Mouse (Mus musculus) forebrain, embryonic 12.5 days (tissue): ENCODE measurements around the gene Rhob. TPM values are rescaled to one million over a fixed set of nuclear protein-coding genes. Genes with fewer than 3 reads are reported as not detected.
"Not testable (repeated sequence)": the region's sequence is repeated elsewhere in the genome, so short reads cannot be mapped to it uniquely, and the experiment has no call there.

Experiments used
- ATAC-seq: fragments of 200-750 bp; cut with Nextera tagmentation; 2 replicates; pipeline ENCODE4 v1.8.0; 2017; ENCODE audit warnings: moderate TSS enrichment; ENCODE audit not compliant: low FRiP score
- H3K27ac ChIP-seq: fragments of 300-500 bp; sonication (generic); 2 replicates; pipeline ENCODE4 v1.5.1; 2016; ENCODE audit warnings: mild to moderate bottlenecking
- H3K27me3 ChIP-seq: fragments of 300-500 bp; sonication (generic); 2 replicates; pipeline ENCODE4 v1.6.1; 2016; ENCODE audit warnings: mild to moderate bottlenecking
- H3K36me3 ChIP-seq: fragments of 300-500 bp; sonication (generic); replicated peaks from 2 replicates; pipeline ENCODE4 v1.6.1; 2016; ENCODE audit warnings: mild to moderate bottlenecking
- H3K4me1 ChIP-seq: fragments of 300-500 bp; sonication (generic); 2 replicates; pipeline ENCODE4 v1.6.1; 2016
- H3K4me2 ChIP-seq: fragments of 300-500 bp; sonication (generic); 2 replicates; pipeline ENCODE4 v1.6.1; 2016; ENCODE audit warnings: mild to moderate bottlenecking, moderate library complexity
- H3K4me3 ChIP-seq: fragments of 300-500 bp; sonication (generic); replicated peaks from 2 replicates; pipeline ENCODE4 v1.5.1; 2016; ENCODE audit warnings: mild to moderate bottlenecking
- H3K9ac ChIP-seq: fragments of 300-500 bp; sonication (generic); 2 replicates; pipeline ENCODE4 v1.6.1; 2016; ENCODE audit warnings: mild to moderate bottlenecking
- H3K9me3 ChIP-seq: fragments of 300-500 bp; sonication (generic); 2 replicates; pipeline ENCODE4 v1.6.1; 2016
- WGBS: fragments of 180-500 bp; shearing (Covaris S2); methylation state at CpG from one replicate; pipeline ENCODE4 v1.1.7; 2016; 5-methylcytosine and 5-hydroxymethylcytosine counted together
- polyA plus RNA-seq: library from polyadenylated mRNA; unstranded; fragments of >200 nt; fragmentation: Nextera tagmentation; extraction: Ambion mirVana; gene quantifications from 2 replicates; pipeline ENCODE4 v1.2.1, GENCODE M21; 2016

The Rhob gene
- polyA plus RNA-seq, 1 experiment from 2014 or later: 55.5 TPM

DNA sequence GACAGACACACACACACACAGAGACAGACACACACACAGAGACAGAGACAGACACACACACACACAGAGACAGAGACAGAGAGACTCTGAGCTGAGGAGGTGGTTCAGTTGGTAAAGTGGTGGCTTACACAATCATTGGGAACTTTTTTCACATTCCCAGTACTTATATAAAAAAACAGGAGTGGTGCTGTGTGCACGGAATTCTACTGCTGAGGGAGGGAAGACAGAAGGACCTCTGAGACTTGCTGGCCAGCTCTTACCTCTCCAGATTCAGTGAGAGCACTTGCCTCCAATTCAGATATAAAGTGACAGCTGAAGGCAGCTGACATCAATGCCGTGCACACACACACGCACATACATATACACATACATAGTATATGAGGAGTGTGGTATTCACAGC is 34.1 kb downstream of the Rhob start:
- H3K9me3 ChIP-seq: no peaks in the 10 kb centered on the region
- no peaks in the 10 kb centered on the region for H3K27me3 ChIP-seq
- H3K4me1 ChIP-seq: no peaks in the 10 kb centered on the region; the same call in 1 of the 2 replicates
- H3K4me3 ChIP-seq: no peak overlapping the region
- H3K9ac ChIP-seq: no peak overlapping the region
- no peak overlapping the region for H3K4me2 ChIP-seq
- 90% methylated on average over 3 of the region's 3 CpGs for WGBS
- no peak for ATAC-seq
- no peaks in the 10 kb centered on the region for H3K36me3 ChIP-seq
- no peak overlapping the region for H3K27ac ChIP-seq

GRCm38 (mm10) chr12:8464961-8465360 is 34.8 kb downstream of the Rhob start:
- Histone ChIP-seq H3K4me2 (no peak overlapping the region), H3K4me3 (no peak overlapping the region), H3K36me3 (no peaks in the 10 kb centered on the region), H3K27ac (no peak overlapping the region), H3K27me3 (no peaks in the 10 kb centered on the region), H3K9ac (no peak overlapping the region), H3K4me1 (no peaks in the 10 kb centered on the region; the same call in 1 of the 2 replicates), H3K9me3 (no peaks in the 10 kb centered on the region)
- WGBS: 88% methylated on average over 5 of the region's 5 CpGs
- no peak for ATAC-seq

DNA sequence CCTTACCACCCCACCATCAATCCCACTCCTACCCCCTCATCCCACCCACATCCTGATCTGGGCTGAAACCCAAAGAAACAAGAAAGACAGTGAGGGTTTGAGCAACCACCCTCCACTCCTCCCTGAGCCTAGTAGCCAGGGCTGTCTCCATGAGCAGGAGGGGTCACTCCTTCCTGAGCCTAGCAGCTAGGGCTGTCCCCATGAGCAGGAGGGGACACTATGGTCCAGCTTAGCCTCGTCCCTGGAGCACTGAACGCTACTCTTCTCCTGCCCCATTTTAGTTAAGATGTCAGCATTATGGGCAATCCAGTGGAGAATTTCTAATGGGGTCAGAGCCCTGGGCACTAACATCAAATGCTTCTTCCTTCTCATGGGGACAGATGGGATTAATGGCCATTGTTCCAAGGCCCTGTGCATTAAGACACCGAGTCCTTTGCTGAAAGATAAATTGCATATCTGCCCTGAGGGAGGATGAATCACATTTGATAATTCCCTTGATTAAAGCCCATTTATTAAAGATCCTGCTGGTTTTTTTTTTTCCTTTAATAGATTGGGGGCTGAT is 36.1 kb downstream of the Rhob start:
- Histone ChIP-seq H3K9ac (no peak overlapping the region), H3K4me2 (no peak overlapping the region), H3K27ac (no peak overlapping the region), H3K9me3 (no peaks in the 10 kb centered on the region), H3K36me3 (no peaks in the 10 kb centered on the region), H3K27me3 (no peaks in the 10 kb centered on the region), H3K4me3 (no peak overlapping the region), H3K4me1 (no peaks in the 10 kb centered on the region; the same call in 1 of the 2 replicates)
- WGBS: 46% methylated on average over 3 of the region's 3 CpGs
- no peak for ATAC-seq

- H3K4me2 ChIP-seq: no peak overlapping the region
- 89% methylated on average over 5 of the region's 5 CpGs for WGBS
- no peak for ATAC-seq
- no peaks in the 10 kb centered on the region; the same call in 1 of the 2 replicates for H3K4me1 ChIP-seq
- H3K9ac ChIP-seq: no peak overlapping the region
- H3K27me3 ChIP-seq: no peaks in the 10 kb centered on the region
- H3K4me3 ChIP-seq: no peak overlapping the region
- H3K9me3 ChIP-seq: no peaks in the 10 kb centered on the region
- no peaks in the 10 kb centered on the region for H3K36me3 ChIP-seq
- no peak overlapping the region for H3K27ac ChIP-seq
Observed at GRCm38 (mm10) chr12:8462533-8462932, 37.3 kb downstream of the Rhob start.

- not testable (repeated sequence) for H3K9me3 ChIP-seq, H3K36me3 ChIP-seq, H3K9ac ChIP-seq, H3K27me3 ChIP-seq, H3K27ac ChIP-seq, H3K4me3 ChIP-seq, H3K4me2 ChIP-seq, ATAC-seq, H3K4me1 ChIP-seq
- WGBS: 93% methylated on average over 8 of the region's 8 CpGs
Observed at GRCm38 (mm10) chr12:8461575-8461974, 38.2 kb downstream of the Rhob start.

DNA sequence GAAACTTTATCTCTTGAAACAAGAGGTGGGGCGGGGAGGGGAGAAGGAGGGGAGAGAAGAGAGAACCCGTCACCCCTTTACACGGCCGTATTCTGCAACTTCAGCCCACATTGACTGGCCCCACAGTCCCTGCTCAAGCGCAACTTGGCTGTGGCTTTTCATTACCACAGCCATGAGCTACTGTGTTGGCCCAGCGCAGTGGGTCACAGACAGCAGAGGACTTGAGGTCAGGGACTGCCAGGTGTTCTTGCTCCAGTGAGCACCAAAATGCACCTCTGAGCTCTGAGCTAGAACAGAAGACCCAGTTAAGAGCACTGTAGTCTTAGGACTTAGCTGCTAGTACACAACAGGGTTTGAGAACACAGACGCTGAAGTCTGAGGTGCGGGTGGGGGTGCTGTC is 41.4 kb downstream of the Rhob start:
- Histone ChIP-seq H3K4me3 (no peak overlapping the region), H3K4me2 (no peak overlapping the region), H3K27ac (no peak overlapping the region), H3K9me3 (no peaks in the 10 kb centered on the region), H3K36me3 (no peaks in the 10 kb centered on the region), H3K4me1 (no peaks in the 10 kb centered on the region), H3K27me3 (no peaks in the 10 kb centered on the region), H3K9ac (no peak overlapping the region)
- ATAC-seq: no peak
- WGBS: 81% methylated on average over 8 of the region's 8 CpGs

DNA sequence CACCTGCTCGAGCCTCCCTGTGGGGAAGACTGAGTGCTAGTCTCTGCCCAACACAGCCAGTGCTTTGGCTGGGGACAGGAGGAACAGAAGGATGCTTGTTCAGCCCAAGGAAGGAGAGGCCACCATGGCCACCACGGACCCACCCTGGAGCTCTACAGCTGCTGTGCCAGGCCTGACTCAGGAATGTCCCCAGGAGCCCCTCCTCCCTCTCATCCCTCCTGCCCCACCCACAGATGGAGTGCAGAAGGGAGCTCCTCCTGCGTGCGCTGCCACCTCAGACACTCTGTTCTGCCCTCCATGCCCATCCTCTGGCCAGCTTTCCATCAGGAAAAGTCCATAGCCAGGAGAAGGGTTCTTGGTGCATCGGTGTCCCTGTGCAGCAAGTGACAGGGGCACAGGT is 42.8 kb downstream of the Rhob start:
- Histone ChIP-seq H3K27me3 (no peaks in the 10 kb centered on the region), H3K4me1 (peaks cover 5% of the 10 kb centered on the region; the same call in 1 of the 2 replicates), H3K4me3 (no peak overlapping the region), H3K4me2 (no peak overlapping the region), H3K36me3 (no peaks in the 10 kb centered on the region), H3K27ac (no peak overlapping the region), H3K9ac (no peak overlapping the region), H3K9me3 (no peaks in the 10 kb centered on the region)
- 82% methylated on average over 5 of the region's 5 CpGs for WGBS
- no peak for ATAC-seq

DNA sequence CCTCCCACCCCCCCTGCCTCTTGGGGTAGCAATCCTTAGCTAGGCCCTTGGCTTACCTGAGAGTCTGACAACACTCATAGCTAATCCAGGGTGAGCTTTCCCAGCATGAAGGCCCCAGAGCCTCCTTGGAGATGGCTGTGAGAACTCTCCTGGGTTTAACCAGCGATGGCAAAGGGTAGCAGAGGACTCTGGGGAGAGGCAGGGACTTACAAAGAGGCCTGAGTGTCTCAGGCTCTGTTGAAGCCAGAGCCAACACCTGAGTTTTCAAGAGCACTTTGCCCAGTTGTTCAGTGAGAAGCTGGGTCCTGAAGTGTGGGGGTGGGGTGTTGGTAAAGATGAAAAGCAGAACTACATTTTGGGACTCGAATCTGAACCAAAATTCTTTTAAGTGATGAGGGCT is 44.8 kb downstream of the Rhob start:
- Histone ChIP-seq H3K27me3 (no peaks in the 10 kb centered on the region), H3K36me3 (no peaks in the 10 kb centered on the region), H3K9ac (no peak overlapping the region), H3K27ac (no peak overlapping the region), H3K4me1 (peaks cover 13% of the 10 kb centered on the region; the same call in 1 of the 2 replicates), H3K9me3 (no peaks in the 10 kb centered on the region), H3K4me3 (no peak overlapping the region), H3K4me2 (no peak overlapping the region)
- WGBS: 73% methylated on average over 2 of the region's 2 CpGs
- ATAC-seq: no peak

GRCm38 (mm10) chr12:8454487-8454886 is 45.3 kb downstream of the Rhob start:
- 77% methylated on average over 3 of the region's 3 CpGs for WGBS

GRCm38 (mm10) chr12:8452766-8453621 is 46.8 kb downstream of the Rhob start:
- H3K4me1 ChIP-seq: peaks cover 13% of the 10 kb centered on the region; the same call in 1 of the 2 replicates
- H3K4me3 ChIP-seq: no peak overlapping the region
- no peaks in the 10 kb centered on the region for H3K27me3 ChIP-seq
- no peaks in the 10 kb centered on the region for H3K9me3 ChIP-seq
- H3K27ac ChIP-seq: no peak overlapping the region
- no peak overlapping the region for H3K4me2 ChIP-seq
- H3K9ac ChIP-seq: no peak overlapping the region
- 81% methylated on average over 7 of the region's 7 CpGs for WGBS
- ATAC-seq: no peak
- H3K36me3 ChIP-seq: no peaks in the 10 kb centered on the region

More at GRCm38 (mm10) chr12:8454487-8454886, 45.3 kb downstream of the Rhob start:
- Histone ChIP-seq H3K4me1 (peaks cover 13% of the 10 kb centered on the region; the same call in 1 of the 2 replicates), H3K36me3 (no peaks in the 10 kb centered on the region), H3K4me3 (no peak overlapping the region), H3K9ac (no peak overlapping the region), H3K27ac (no peak overlapping the region), H3K9me3 (no peaks in the 10 kb centered on the region), H3K4me2 (no peak overlapping the region), H3K27me3 (no peaks in the 10 kb centered on the region)
- ATAC-seq: no peak

- no peaks in the 10 kb centered on the region for H3K36me3 ChIP-seq
- no peak overlapping the region; the same call in 1 of the 2 replicates for H3K27ac ChIP-seq
- peaks cover 13% of the 10 kb centered on the region; the same call in 1 of the 2 replicates for H3K4me1 ChIP-seq
- no peaks in the 10 kb centered on the region for H3K27me3 ChIP-seq
- no peak overlapping the region for H3K4me2 ChIP-seq
- no peaks in the 10 kb centered on the region for H3K9me3 ChIP-seq
- ATAC-seq: peak; percentile 67; the same call in 1 of the 2 replicates
- no peak overlapping the region for H3K9ac ChIP-seq
- WGBS: 21% methylated on average over 7 of the region's 7 CpGs
- no peak overlapping the region for H3K4me3 ChIP-seq
Observed at GRCm38 (mm10) chr12:8451571-8452485, 48.0 kb downstream of the Rhob start.

- Histone ChIP-seq H3K4me1 (peaks cover 13% of the 10 kb centered on the region; the same call in 1 of the 2 replicates), H3K36me3 (no peaks in the 10 kb centered on the region), H3K4me2 (no peak overlapping the region), H3K9me3 (no peaks in the 10 kb centered on the region), H3K27me3 (no peaks in the 10 kb centered on the region), H3K4me3 (no peak overlapping the region), H3K27ac (no peak overlapping the region), H3K9ac (no peak overlapping the region)
- WGBS: 59% methylated on average over 6 of the region's 6 CpGs
- ATAC-seq: no peak
Observed at GRCm38 (mm10) chr12:8450639-8451038, 49.2 kb downstream of the Rhob start.
